Mouse (Mus musculus): ENCODE results near the gene Wipf1.
"Not testable (repeated sequence)": the region's sequence is repeated elsewhere in the genome, so short reads cannot be mapped to it uniquely, and the experiment has no call there.

Wipf1 gene

DNA sequence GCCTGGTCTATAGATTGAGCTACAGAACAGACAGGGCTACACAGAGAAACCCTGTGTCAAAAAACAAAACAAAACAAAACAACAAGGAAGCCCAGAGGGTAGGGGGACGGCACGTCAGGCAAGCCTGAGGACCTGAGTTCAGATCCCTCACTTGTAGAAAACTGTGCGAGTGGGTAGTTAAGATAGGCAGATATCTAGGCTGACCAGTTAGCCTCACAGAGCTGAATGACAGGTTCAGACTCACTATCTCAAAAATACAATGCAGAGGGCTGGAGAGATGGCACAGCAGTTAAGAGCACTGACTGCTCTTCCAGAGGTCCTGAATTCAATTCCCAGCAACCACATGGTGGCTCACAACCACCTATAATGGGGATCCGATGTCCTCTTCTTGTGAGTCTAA lies 23.2 kb downstream of the Wipf1 start:
- not testable (repeated sequence) for DNase-seq

DNA sequence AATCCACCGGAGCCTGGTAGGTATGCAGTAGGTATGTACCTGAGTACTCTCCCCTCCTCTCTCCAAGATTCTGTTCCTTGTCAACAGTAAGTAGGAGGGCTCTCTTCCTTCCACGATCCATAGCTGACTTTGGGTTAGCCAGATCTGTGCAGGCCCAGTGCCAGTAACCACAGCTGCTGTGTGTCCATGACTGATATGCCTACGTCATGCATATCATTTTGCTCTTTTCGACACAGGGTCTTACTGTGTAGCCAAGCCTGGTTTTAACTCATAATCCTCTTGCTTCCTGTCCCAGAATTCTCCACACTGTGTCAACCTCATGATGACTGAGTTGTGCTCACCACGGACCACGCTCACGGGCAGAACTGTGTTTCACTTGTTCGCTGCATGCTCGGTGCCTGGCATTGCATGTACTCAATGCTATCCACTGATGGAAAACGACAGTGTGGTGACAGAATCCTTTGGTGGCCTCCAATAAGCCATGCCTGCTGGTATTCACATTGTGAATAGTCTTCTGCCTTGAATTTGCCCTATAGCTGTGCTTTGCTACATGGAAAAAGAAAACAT lies 26.6 kb downstream of the Wipf1 start:
- no peak for DNase-seq

DNA sequence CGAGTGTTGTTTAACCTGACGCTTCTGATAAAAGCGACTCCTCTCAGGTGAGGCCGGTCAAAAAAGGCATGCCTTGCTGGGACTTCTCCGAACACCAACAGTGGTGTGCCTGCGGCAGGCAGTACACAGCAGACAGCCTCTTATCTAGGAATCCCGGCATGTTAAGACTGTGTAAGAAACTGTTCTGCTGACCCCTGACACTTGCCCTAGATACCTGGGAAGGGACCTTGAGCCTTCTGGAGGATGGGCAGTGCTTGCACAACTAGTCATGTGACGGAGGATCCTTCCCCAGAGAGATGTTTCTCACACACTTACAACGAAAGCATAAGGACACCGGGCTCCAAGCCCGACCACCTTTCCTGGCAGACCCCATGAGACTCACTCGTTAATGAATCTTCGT lies 28.7 kb downstream of the Wipf1 start:
- no peak for DNase-seq

DNA sequence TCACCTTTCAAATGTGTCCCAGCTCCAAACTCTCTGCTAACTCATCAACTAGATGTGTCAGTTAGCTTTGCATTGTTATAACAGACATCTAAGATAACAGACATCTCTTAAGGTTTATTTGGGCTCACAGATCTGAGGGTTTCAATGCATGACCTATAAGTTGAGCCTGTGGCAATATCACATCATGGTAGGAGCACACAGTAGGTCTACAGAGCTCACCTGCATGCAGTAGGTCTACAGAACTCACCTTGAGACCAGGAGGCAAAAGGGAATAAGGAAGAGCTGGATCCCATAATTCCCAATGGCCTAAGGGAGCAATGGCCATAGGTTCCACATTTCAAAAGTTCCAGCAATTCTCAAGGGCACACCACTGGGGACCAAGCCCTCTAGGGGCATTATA lies 31.2 kb downstream of the Wipf1 start:
- DNase-seq = no peak

DNA sequence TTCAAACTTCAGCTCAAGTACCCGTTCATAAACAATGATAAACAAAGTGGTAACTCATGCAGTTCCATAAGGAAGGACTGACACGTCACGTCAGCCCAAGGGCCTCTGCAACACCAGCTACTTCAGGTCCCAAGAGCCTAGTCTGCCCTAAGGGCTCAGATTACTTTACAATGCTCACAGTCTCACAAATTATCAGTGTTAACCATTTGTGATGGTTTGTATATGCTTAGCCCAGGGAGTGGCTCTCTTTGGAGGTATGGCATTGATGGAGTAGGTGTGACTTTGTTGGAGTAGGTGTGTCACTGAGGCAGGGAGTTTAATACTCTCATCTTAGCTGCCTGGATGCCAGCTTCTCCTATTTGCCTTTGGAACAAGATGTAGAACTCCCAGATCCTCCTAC lies 32.0 kb downstream of the Wipf1 start:
- DNase-seq = no peak

DNA sequence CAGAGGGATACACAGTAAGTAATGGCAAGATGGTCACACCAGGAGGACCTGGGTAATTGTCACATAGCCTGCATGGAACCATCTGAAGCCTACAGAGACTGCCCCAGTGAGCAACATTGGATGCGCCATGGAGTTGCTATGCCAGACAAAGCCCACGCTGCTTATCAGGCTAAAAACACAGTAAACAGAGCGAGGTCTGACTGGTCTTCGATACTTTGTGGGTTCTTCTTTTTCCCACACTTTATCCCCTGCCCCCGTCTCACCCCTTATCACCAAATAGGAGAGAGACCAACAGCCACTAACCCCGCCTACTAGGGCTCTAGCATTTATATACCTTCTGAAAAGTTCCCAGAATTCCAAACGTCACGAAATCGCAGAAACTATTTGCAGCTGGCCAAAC lies 32.6 kb downstream of the Wipf1 start:
- no peak for DNase-seq

DNA sequence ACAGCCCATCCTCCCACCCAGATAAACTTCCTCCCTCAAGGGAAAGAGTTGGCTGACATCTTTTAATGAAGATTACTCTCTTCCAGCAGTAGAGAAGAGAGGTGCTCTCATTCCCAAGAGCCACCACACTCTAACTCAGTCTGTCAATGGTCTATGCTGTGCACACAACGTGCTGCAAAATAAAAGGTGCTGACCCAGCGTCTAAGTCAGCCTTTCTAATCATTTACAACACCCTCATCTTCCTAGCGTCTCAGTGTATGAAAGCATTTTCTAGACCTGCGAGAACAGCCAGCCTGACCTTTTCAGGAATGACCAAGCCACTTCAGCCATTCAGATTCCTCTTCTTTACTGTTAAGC lies 33.2 kb downstream of the Wipf1 start:
- DNase-seq = no peak

DNA sequence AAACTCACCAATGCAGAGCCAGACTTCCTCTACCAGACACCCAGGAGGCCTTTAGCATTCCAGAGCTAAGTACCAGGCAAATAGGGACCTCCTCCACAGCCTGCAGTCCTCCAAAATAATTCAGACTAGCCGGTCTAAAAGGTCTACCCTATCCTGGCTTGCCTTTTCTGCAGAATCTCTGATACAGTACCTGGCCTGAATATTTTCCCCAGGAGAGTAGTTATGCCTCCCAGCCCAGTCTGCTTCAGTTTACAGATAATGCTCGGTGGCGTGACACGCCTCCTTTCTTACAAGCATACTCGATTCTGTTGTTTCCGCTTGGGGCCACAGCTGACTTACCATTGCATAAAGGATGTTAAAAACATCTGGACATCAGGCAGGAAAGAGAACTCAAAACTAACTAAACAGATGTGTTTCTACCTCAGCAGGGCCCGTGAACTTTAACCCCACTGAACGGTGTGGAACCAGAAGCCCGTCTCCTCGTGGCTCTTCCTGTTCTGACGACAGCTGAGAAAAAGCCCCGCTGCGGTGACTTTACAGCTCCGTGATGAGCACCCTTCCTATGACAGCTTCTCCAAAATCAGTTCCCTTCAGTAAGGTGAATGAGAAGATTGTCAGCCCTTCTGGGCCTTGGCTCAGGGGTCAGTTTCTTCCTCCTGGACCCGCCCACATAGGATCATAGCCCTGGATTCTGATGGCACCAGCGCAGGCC lies 33.8 kb downstream of the Wipf1 start:
- DNase-seq = peak in 1 of 2 experiments; percentile 33

DNA sequence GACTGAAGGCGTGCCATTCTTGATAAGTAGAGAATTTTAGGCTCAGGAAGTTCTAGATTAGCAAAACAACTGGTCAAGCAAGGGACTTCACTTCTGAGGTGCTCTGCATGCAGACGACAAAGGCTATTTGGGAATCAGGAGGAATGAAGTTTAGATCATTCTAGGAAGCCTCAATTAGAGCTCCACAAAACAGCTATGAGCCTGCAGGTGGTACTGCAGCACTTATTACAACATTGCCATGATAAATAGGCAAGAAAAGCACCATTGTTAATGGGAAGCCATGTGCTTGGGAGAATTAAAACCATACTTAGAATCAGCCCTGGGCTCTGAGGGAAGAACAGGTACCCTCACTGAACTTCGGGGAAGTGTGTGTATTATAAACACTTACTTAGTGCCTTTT lies 36.0 kb downstream of the Wipf1 start:
- no peak for DNase-seq

DNA sequence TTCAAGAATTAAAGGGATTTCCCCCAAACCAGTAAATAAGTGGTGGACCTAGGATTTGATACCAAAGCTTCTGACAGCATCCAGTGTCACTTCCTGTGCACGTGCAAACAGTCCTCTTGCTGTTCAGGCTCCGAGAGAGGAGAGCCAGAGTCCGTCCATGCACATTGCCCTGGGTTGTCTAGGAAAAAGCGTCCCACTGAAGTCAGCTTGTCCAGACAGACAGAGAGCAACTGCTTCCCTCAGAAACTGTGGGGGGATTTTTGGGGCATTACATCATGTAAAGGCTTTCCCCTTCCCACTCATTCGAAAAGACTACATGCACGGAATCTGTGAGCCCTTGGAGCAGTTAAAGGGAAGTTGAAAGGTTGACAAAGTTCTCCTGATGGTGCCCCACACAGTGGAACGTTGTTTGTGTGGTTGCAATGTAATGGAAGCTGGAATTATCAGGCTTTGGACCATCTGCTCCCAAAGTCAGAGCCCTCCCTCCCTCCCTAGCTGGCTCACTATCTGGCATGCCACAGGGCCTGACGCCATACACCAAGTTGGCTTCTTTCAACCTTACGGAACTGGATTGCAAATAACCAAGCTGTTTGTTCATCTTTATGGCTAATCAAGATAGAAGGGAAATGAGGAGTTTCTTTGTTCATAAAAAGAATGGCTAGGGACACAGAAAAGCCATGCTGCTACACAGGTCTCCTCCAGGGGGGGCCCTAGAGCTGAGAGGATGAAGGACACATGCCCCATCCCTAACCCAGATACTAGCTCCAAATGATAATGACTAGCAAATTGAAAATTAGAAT lies 37.9 kb downstream of the Wipf1 start:
- peak; percentile 20 to 42 for DNase-seq

DNA sequence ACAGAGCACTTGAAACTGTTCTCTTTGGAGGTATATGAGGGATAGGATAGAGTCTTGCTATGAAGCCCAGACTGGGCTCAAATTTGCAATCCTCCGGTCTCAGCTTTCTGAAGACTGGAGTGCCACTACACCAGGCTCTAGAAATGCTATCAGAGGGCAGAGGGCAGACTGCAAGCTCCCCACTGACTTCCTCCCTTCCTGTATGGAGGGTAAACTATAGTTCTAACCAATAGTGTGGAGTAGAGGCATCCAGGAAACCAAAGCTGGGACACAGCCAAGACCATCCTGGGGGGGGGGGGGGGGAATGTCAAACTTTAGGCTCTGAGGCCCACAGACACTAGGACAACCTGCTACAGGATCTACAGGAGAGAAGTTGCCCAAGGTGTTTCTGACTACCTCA lies 39.1 kb downstream of the Wipf1 start:
- no peak for DNase-seq

DNA sequence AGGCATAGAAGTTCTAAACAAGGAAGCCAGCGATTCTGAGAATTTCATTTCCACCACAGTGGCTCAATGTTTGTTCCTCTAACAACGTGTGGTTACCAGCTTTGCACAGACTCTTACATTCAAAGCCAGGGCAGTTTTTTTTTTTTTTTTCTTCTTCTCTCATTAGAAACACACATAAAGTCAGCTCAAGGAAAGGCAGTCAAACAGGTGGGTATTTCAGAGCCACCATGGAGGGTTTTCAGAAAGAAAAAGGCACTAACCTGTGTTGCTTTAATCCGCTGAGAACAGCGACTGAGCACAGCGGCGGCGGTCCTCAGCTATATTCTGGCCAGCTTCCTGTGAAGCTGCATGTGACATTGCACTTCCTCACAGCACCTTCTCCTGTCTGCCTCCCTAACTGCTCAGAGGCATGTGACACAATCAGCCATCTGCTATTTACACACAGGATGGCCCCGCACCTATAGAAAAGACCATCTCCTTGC lies 43.4 kb downstream of the Wipf1 start:
- DNase-seq = peak; percentile 48 to 73

DNA sequence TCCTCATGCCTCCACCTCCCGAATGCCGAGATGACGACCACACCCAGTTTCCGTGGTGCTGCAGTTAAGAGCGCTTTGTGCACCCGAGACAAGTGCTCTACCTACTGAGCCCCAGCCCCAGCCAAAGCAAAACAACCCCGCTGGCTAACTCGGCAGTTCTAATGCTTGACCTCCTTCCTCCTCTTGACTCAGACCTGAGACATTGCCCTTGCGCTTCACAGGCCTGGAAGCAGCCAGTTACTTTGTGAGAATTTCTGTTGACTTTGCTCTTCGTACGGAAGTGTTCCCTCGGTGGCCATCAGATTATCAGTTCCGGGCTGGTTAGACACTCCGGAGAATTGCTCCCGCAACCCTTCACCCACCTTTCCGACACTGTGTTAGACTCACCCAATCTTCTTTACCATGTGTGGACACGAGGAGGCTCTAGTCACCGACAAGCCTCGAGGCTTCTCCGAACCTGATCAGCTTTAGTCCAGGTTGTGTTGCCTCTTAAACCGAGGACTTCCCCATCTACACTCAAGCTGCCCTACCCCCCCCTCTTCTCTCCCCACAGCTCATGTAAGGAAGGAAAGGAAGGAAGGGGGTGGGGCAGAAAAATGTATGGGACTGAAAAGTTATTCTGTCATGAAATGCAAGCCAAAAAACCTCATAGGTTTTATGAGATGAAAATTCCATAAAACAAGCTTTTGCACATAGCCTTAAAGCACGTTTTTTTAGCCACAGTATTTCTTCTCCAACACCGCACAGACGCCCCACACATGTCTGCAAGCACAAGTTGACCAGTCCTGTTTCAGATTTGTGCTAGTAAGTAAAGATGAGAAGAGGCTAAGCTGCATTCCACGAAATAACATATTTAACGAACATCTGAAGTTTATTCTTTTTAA lies 44.1 kb downstream of the Wipf1 start:
- DNase-seq = peak; percentile 37 to 53

DNA sequence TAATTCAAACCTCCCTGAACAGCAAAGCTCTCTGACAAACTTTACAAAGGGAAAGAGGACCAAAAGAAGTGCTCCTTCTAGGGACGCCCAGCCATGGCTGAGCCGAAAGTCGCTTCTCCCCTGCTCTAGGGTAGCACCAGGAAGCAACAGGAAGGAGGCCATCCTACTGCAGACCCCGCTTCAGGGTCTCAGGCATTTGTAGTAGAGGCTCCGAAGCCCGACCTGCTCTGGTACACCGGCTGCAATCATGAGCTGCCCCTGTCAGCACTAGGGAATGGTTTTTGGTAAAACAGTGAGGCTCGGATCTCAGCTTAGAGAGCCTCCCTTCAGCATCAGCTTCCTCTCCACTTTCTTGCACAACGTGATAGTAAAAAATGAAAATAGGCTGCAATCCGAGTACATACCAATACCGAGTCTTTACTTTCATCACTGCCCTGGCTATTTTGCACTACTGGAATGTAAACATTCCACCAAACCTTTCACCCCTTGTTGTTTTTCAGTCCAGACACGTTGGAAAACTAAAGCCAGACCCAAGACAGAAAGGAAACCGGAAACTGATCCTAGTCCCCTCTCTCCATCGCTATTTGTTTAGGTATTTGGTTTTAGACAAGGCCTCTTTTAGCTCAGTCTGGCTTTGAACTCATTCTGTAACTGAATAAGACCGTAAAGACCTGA lies 44.8 kb downstream of the Wipf1 start:
- DNase-seq = no peak

DNA sequence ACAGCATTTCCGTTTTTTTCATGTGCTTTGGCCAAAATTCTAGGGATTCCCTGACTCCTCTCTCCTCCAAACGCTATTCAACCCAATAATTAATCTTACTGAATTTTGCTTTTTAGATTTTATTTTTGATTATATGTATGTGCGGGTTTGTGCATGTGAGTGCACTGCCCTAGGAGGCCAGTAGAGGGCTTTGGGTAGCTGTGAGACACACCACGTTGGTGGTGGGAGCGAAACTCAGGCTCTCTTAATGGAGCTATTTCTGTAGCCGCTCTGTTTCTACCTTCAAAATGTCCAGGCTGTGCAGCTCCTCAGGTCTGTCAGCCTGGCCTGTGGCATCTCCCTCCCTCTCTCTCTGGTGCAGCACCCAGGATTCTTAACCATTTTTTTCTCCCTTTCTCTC lies 50.7 kb downstream of the Wipf1 start:
- DNase-seq = no peak

DNA sequence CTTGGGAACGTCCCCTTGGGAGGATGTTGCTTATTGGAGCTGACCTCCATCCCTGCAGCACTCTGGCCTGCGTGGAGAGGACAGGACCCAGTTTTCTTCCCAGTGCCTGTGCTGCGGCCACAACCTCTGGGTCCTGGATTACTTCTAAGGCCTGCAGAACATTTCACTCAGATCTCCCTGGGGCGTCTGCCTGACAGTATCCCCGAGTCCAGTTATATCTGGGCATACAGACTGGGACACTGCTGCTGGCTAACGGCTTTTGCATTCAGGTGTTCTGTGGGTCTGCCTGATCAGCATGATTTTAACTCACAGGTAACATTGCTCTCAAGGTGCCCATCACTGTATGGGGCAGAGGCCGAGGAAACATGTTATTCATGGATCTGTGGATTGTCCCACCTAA lies 52.0 kb downstream of the Wipf1 start:
- DNase-seq = no peak

DNA sequence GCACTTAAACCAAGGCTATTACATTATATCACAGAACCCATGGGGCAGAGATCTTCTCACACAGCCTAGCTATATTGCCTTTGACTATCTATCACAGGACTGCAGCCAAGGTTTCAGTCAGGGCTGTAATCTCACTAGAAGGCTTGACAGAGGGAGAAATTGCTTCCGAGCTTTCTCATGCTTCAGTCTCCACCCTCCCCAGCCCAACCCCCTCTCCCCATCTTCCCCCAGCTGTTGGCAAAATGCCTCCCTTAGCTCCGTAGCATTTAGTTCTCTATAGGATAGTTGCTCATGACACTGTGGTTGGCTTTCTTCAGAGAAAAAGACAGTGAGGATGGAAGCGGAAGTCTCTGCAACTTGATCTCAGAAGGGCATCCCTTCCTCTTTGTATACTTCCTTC lies 54.0 kb downstream of the Wipf1 start:
- DNase-seq = no peak

DNA sequence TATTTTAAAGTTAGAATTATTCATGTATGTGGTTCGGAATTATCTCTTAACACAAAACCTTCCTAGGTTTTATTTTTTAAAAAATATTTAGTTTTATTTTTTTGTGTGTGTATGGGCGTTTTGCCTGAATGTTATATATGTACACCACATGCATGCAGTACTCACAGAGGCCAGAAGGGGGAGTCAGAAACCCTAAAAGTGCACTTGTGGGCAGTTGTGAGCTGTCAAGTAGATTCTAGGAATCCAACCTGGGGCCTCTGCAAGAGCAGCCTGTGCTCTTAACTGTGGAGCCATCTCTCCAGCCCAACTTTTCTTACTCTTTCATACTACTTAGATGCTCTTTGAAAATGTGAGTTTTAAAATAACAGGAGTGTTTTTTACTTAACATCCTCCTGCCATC lies 57.4 kb downstream of the Wipf1 start:
- DNase-seq = peak in 1 of 2 experiments; percentile 16

DNA sequence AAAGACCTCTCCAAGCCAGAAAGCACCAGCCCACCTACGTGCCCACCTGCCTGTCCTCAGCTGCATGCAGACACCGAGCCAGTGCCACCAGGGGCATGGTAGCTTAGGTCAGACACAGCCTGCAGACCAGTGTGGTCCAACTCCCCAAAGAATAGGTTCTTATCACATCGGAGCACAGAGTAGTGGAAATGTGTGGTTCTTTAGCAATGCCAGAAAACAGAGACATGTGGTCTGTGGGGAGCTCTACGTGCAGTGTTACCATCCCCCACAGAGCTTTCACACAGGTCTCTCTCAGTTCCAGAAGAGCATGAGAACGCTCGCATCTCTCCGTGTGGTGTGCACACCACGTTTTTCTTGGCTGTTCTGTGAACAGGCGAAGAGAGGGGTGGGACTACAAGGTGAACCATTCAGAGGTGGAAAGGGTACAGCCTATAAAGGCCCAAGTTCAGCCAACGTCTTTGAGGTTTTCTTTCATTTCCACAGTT lies 59.3 kb downstream of the Wipf1 start:
- DNase-seq = no peak

DNA sequence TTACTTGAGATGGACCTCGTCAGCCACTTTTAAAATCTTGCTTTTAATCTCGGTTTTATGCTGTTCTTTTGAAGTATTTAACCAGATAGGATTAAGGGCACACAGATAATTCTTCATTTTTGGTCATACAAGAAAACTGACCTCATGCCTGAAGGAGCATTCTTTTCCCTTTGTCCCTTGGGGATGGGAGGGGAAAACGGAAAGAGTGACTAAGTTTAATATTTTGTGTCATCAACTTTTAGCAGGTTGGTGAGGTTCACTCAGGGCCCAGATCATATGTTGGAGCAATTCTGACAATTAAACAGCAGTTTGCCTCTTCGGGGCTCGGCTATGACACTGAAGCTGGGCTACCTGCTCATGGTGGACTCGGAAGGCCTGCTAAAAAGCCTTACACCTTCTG lies 60.0 kb downstream of the Wipf1 start:
- no peak for DNase-seq

DNA sequence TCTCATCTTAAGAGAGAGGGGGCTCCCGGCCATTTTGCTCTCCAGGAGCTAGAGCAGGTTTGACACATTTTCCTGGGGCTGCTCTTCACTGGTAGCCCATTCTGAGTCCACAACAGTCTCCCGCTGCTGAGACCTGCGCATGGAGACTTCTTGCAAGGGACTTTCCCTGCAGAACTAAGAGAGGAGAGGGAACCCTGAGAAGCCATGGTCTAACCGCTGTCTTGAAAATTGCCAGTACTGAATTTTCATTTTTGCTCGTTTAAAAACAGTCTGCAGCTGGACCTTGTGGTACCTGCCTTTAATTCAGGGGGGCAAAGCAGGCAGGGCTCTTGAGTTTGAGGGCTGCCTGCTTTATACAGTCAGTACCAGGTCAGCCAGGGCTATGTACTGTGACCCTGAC lies 60.5 kb downstream of the Wipf1 start:
- DNase-seq = peak in 1 of 2 experiments; percentile 2
